In the genomic region with DNA sequence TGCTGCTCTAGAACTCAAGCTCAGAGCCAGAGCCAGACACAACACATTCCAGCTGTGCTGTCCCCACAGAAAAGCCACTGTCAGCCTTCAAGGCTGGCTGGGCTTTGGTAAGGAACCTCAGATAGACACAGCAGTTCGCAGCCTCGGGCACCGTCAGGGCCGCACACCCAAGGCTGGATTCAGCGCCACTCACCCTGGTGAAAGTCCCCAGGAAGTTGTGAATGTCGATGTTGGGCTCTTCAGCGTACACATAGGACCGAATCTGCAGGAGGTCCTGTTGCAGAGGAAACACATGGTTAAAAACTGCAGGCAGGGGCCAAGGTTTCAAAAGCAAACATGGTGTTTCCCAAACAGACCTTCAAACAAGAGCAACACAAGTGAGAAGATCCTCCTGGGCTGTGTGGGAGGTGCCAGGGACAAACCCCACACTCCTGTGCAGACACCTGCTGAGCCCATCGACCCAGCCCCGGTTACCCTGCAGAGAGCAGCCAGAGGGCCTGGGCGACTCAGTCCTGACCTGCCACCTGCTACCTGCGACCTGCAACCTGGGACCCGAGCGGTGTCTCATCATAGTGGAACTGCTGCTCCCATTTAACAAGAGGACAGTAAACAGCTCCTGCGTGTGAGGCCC, we compare ENCODE assay signal across 16 mouse cellular contexts. TPM values are rescaled to one million over a fixed set of nuclear protein-coding genes. Genes with fewer than 3 reads are reported as not detected.
A peak's percentile ranks its signal among the peaks of the same experiment; 100 is the strongest.
DNase-seq lines count a peak whose midpoint lies in the region; ATAC-seq and TF ChIP-seq lines count a peak whose summit lies in the region.
"Had no signal": no experiment of that assay in that cellular context is flagged by ENCODE, and none has a peak within 500 bp of the region (broad histone marks: within the 10 kb centered on the region; RNA-seq: fewer than 3 reads in every experiment).

No protein-coding gene starts in this region.

- ATAC-seq in cerebellum, adult (ENCODE audit: insufficient number of reproducible peaks, low FRiP score, low TSS enrichment): no peak
- peak; percentile 28; the same call in 1 of the 2 replicates for ATAC-seq in granulocyte monocyte progenitor cell, adult 5-6 weeks (replicated peaks; ENCODE audit: poor library complexity, severe bottlenecking)

- peak; percentile 47 for DNase-seq in cerebellum, adult 9-11 months
- no peak for DNase-seq in left cerebral cortex, adult 2 months (ENCODE audit: extremely low spot score in 1 of 2, low spot score in 2 of 2)
- DNase-seq in left cerebral cortex, adult 11 months (ENCODE audit: low spot score): no peak
- DNase-seq in adrenal gland, adult 8-10 months: no peak
- no peak for DNase-seq in spleen, adult 12 weeks (ENCODE audit: low spot score)
- DNase-seq: cerebellum, adult 11-12 months; gastrocnemius, postnatal 14 days; kidney, adult 9 months had no signal

- H3K27me3 ChIP-seq in E14TG2a.4 (ENCODE audit: insufficient read depth, low read length): no peaks in the 10 kb centered on the region
- H3K27me3 ChIP-seq: embryonic facial prominence, embryonic 13.5 days; hindbrain, embryonic 13.5 days; lung, embryonic 15.5 days had no signal

- intact Hi-C loops in left cerebral cortex, adult 2 months (cut with DNase I): loop anchor here (10.0 kb wide), 1 partner anchor 241 kb away; no protein-coding TSS in a partner anchor

- H3K36me3 ChIP-seq in E14TG2a.4 (ENCODE audit: insufficient read depth, low read length): peaks cover 5% of the 10 kb centered on the region; the same call in 1 of the 2 replicates
- H3K36me3 ChIP-seq: G1E; lung, embryonic 15.5 days had no signal

- H3K9me3 ChIP-seq in E14TG2a.4 (ENCODE audit: low read length): no peaks in the 10 kb centered on the region
- H3K9me3 ChIP-seq: hindbrain, embryonic 13.5 days; lung, embryonic 15.5 days had no signal

- H3K4me3 ChIP-seq in left cerebral cortex, adult 2 months: no peak overlapping the region
- peak overlapping the region; percentile 21 for H3K4me3 ChIP-seq in E14TG2a.4 (replicated peaks; ENCODE audit: low read length)
- H3K4me3 ChIP-seq: embryonic facial prominence, embryonic 13.5 days; heart, embryonic 10.5 days; hindbrain, embryonic 13.5 days; lung, embryonic 15.5 days had no signal

- TF ChIP-seq CTCF in left cerebral cortex, adult 2 months (IDR thresholded peaks at IDR 0.05): no peak
- TF ChIP-seq CTCF in E14TG2a.4 (conservative IDR thresholded peaks at IDR 0.05; ENCODE audit: low read length): no peak

- H3K27ac ChIP-seq in left cerebral cortex, adult 2 months: peak overlapping the region; percentile 83
- H3K27ac ChIP-seq: embryonic facial prominence, embryonic 13.5 days; heart, embryonic 10.5 days; hindbrain, embryonic 13.5 days; lung, embryonic 15.5 days had no signal

- H3K4me1 ChIP-seq in E14TG2a.4 (replicated peaks; ENCODE audit: low read depth, low read length): peaks cover 83% of the 10 kb centered on the region
- H3K4me1 ChIP-seq: lung, embryonic 15.5 days had no signal

RNA-seq across cellular contexts. Expression of a gene that starts 58.6 kb away (rescaled TPM):
- total RNA-seq in left cerebral cortex, adult 2 months (2021): 100 to 1,000 TPM; 406 to 408 TPM
- 0.62 TPM in 1 of 2 replicates, not detected in the other for total RNA-seq in granulocyte monocyte progenitor cell, adult 5-6 weeks (2014; fragmentation: Nextera tagmentation)
- 0.56 and 0.82 TPM in 2 replicates for total RNA-seq in granulocyte monocyte progenitor cell, adult 5-6 weeks (2017)
- total RNA-seq in adrenal gland, adult 8-10 months (2022): 100 to 1,000 TPM in 2 of 4 experiments, 10 to 100 TPM in 2; 82.4 to 126 (median 105) TPM
- total RNA-seq: G1E had no signal

Comparison
In these comparisons a context has a peak if more than half of its experiments do, and no peak if none do; other contexts are left out.
1. RNA of a gene that starts 58.6 kb away (total RNA-seq): 406 to 408 TPM in left cerebral cortex, adult 2 months and 82.4 to 126 TPM in adrenal gland, adult 8-10 months; 0.56 to 0.82 TPM in granulocyte monocyte progenitor cell, adult 5-6 weeks; every median in the first group is over 10 times any median in the second.